Mouse (Mus musculus) midbrain, embryonic 16.5 days (tissue): ENCODE measurements around the gene Hgfac. TPM values are rescaled to one million over a fixed set of nuclear protein-coding genes. Genes with fewer than 3 reads are reported as not detected.

Experiments used
- ATAC-seq: fragments of 200-750 bp; cut with Nextera tagmentation; 2 replicates; pipeline ENCODE4 v1.8.0; 2017; ENCODE audit warnings: moderate TSS enrichment
- H3K27ac ChIP-seq: fragments of 300-500 bp; sonication (generic); 2 replicates; pipeline ENCODE4 v1.5.1; 2014; ENCODE audit warnings: mild to moderate bottlenecking, low read length, mixed read lengths
- H3K27me3 ChIP-seq: fragments of 300-500 bp; sonication (generic); 2 replicates; pipeline ENCODE4 v1.6.1; 2014; ENCODE audit warnings: low read depth, low read length, mixed read lengths; ENCODE audit not compliant: control insufficient read depth, insufficient read depth
- H3K36me3 ChIP-seq: fragments of 300-500 bp; sonication (generic); 2 replicates; pipeline ENCODE4 v1.6.1; 2014; ENCODE audit warnings: mild to moderate bottlenecking, low read length, moderate library complexity, mixed read lengths; ENCODE audit not compliant: control insufficient read depth, insufficient read depth
- H3K4me1 ChIP-seq: fragments of 300-500 bp; sonication (generic); 2 replicates; pipeline ENCODE4 v1.6.1; 2014; ENCODE audit warnings: mild to moderate bottlenecking, low read length, mixed read lengths; ENCODE audit not compliant: control insufficient read depth, insufficient read depth
- H3K4me2 ChIP-seq: fragments of 300-500 bp; sonication (generic); 2 replicates; pipeline ENCODE4 v1.6.1; 2014; ENCODE audit warnings: mild to moderate bottlenecking, low read length, mixed read lengths
- H3K4me3 ChIP-seq: fragments of 300-500 bp; sonication (generic); 2 replicates; pipeline ENCODE4 v1.5.1; 2014; ENCODE audit warnings: low read depth, mild to moderate bottlenecking, low read length, moderate library complexity, mixed read lengths
- H3K9ac ChIP-seq: fragments of 300-500 bp; sonication (generic); 2 replicates; pipeline ENCODE4 v1.6.1; 2014; ENCODE audit warnings: low read depth, low read length, mixed read lengths
- H3K9me3 ChIP-seq: fragments of 300-500 bp; sonication (generic); replicated peaks from 2 replicates; pipeline ENCODE4 v1.6.1; 2014; ENCODE audit warnings: mild to moderate bottlenecking, low read length, mixed read lengths; ENCODE audit not compliant: control insufficient read depth, poor library complexity, severe bottlenecking
- WGBS: fragments of 180-500 bp; shearing (Covaris S2); extraction: QIAGEN DNeasy Blood & Tissue Kit; methylation state at CpG from one replicate; pipeline ENCODE4 v1.1.7; 2014; 5-methylcytosine and 5-hydroxymethylcytosine counted together
- polyA plus RNA-seq: library from polyadenylated mRNA; unstranded; fragments of >200 nt; fragmentation: Nextera tagmentation; extraction: Ambion mirVana; gene quantifications from 2 replicates; pipeline ENCODE4 v1.2.1, GENCODE M21; 2015

Hgfac gene
- polyA plus RNA-seq, 1 experiment from 2014 or later = 0.16 TPM

GRCm38 (mm10) chr5:35009163-35009562 is 32.1 kb upstream of the Hgfac start:
- Histone ChIP-seq H3K4me1 (peaks cover 6% of the 10 kb centered on the region; the same call in 1 of the 2 replicates), H3K4me2 (no peak overlapping the region), H3K4me3 (no peak overlapping the region), H3K27ac (no peak overlapping the region), H3K36me3 (no peaks in the 10 kb centered on the region), H3K9me3 (no peaks in the 10 kb centered on the region), H3K27me3 (no peaks in the 10 kb centered on the region), H3K9ac (no peak overlapping the region)
- no peak for ATAC-seq
- WGBS = 95% methylated on average over 4 of the region's 4 CpGs

- Histone ChIP-seq H3K27me3 (no peaks in the 10 kb centered on the region), H3K9me3 (no peaks in the 10 kb centered on the region), H3K4me3 (no peak overlapping the region), H3K4me2 (no peak overlapping the region), H3K27ac (no peak overlapping the region), H3K4me1 (peaks cover 9% of the 10 kb centered on the region; the same call in 1 of the 2 replicates), H3K9ac (no peak overlapping the region), H3K36me3 (no peaks in the 10 kb centered on the region)
- ATAC-seq = no peak
- WGBS = 80% methylated on average over 5 of the region's 5 CpGs
Observed at GRCm38 (mm10) chr5:35010656-35011055, 30.7 kb upstream of the Hgfac start.

GRCm38 (mm10) chr5:35011156-35011923 is 30.0 kb upstream of the Hgfac start:
- no peak overlapping the region for H3K27ac ChIP-seq
- no peak for ATAC-seq
- no peak overlapping the region for H3K4me3 ChIP-seq
- no peak overlapping the region for H3K9ac ChIP-seq
- no peaks in the 10 kb centered on the region for H3K36me3 ChIP-seq
- no peak overlapping the region for H3K4me2 ChIP-seq
- H3K9me3 ChIP-seq = no peaks in the 10 kb centered on the region
- 88% methylated on average over 6 of the region's 6 CpGs for WGBS
- no peaks in the 10 kb centered on the region for H3K27me3 ChIP-seq
- H3K4me1 ChIP-seq = peaks cover 9% of the 10 kb centered on the region; the same call in 1 of the 2 replicates

- Histone ChIP-seq H3K4me1 (peaks cover 9% of the 10 kb centered on the region; the same call in 1 of the 2 replicates), H3K4me2 (no peak overlapping the region)
Observed at GRCm38 (mm10) chr5:35014036-35014435, 27.3 kb upstream of the Hgfac start.

GRCm38 (mm10) chr5:35019673-35020300 is 21.5 kb upstream of the Hgfac start:
- H3K36me3 ChIP-seq = 0 out of 2 replicates have a peak, but pooled peaks cover 2% of the 10 kb centered on the region
- H3K27me3 ChIP-seq = no peaks in the 10 kb centered on the region
- H3K9ac ChIP-seq = no peak overlapping the region
- WGBS = 74% methylated on average over 9 of the region's 9 CpGs
- ATAC-seq = no peak
- no peak overlapping the region for H3K4me2 ChIP-seq
- H3K27ac ChIP-seq = 0 out of 2 replicates have a peak overlapping the region, but pooled peaks have one; percentile 7
- peaks cover 3% of the 10 kb centered on the region; the same call in 1 of the 2 replicates for H3K4me1 ChIP-seq
- H3K4me3 ChIP-seq = no peak overlapping the region
- no peaks in the 10 kb centered on the region for H3K9me3 ChIP-seq

More at GRCm38 (mm10) chr5:35014036-35014435, 27.3 kb upstream of the Hgfac start:
- H3K9me3 ChIP-seq = no peaks in the 10 kb centered on the region
- H3K36me3 ChIP-seq = no peaks in the 10 kb centered on the region
- H3K27ac ChIP-seq = peak overlapping the region; percentile 65
- ATAC-seq = peak; percentile 62
- H3K9ac ChIP-seq = no peak overlapping the region
- no peak overlapping the region for H3K4me3 ChIP-seq
- H3K27me3 ChIP-seq = no peaks in the 10 kb centered on the region
- 10% methylated on average over 6 of the region's 6 CpGs for WGBS

GRCm38 (mm10) chr5:35020410-35021241 is 20.7 kb upstream of the Hgfac start:
- WGBS = 83% methylated on average over 9 of the region's 9 CpGs
- Histone ChIP-seq H3K36me3 (0 out of 2 replicates have a peak, but pooled peaks cover 2% of the 10 kb centered on the region), H3K9ac (no peak overlapping the region), H3K4me3 (no peak overlapping the region), H3K4me2 (no peak overlapping the region), H3K4me1 (peaks cover 3% of the 10 kb centered on the region; the same call in 1 of the 2 replicates), H3K27ac (no peak overlapping the region), H3K27me3 (no peaks in the 10 kb centered on the region), H3K9me3 (no peaks in the 10 kb centered on the region)
- ATAC-seq = no peak

- no peak for ATAC-seq
- H3K9ac ChIP-seq = no peak overlapping the region
- peaks cover 30% of the 10 kb centered on the region for H3K36me3 ChIP-seq
- H3K27me3 ChIP-seq = no peaks in the 10 kb centered on the region
- 0 out of 2 replicates have a peak, but pooled peaks cover 3% of the 10 kb centered on the region for H3K4me1 ChIP-seq
- no peak overlapping the region for H3K4me2 ChIP-seq
- WGBS = 26% methylated on average over 2 of the region's 2 CpGs
- no peak overlapping the region for H3K4me3 ChIP-seq
- no peaks in the 10 kb centered on the region for H3K9me3 ChIP-seq
- H3K27ac ChIP-seq = no peak overlapping the region
Observed at GRCm38 (mm10) chr5:35024975-35025374, 16.3 kb upstream of the Hgfac start.

- Histone ChIP-seq H3K9ac (no peak overlapping the region), H3K4me3 (no peak overlapping the region), H3K36me3 (peaks cover 36% of the 10 kb centered on the region), H3K4me1 (no peaks in the 10 kb centered on the region), H3K9me3 (no peaks in the 10 kb centered on the region), H3K4me2 (no peak overlapping the region), H3K27me3 (no peaks in the 10 kb centered on the region), H3K27ac (no peak overlapping the region)
- ATAC-seq = no peak
- WGBS = 95% methylated on average over 1 of the region's 1 CpGs
Observed at GRCm38 (mm10) chr5:35029303-35029702, 12.0 kb upstream of the Hgfac start.
